Mouse (Mus musculus) spleen, adult 2 months (tissue): ENCODE results near the gene Mapre3. TPM values are rescaled to one million over a fixed set of nuclear protein-coding genes. Genes with fewer than 3 reads are reported as not detected.

Experiments
- DNase-seq, 2 experiments: peaks; one replicate each; pipeline versions ENCODE4 v3.0.0 to v3.0.0-alpha.2; 2012 to 2021; ENCODE audit warnings: low spot score in 2 of 2, low read depth in 1 of 2
- H3K27ac ChIP-seq: fragments of 200-500 bp; 2 replicates; pipeline ENCODE4 v1.5.1; 2012; ENCODE audit warnings: low read length, inconsistent platforms; ENCODE audit not compliant: insufficient read depth
- H3K27me3 ChIP-seq: fragments of 200-500 bp; 2 replicates; pipeline ENCODE4 v1.6.1; 2012; ENCODE audit warnings: mild to moderate bottlenecking, moderate library complexity, low read length, inconsistent platforms; ENCODE audit not compliant: control insufficient read depth, insufficient read depth
- H3K36me3 ChIP-seq: fragments of 200-500 bp; 2 replicates; pipeline ENCODE4 v1.6.1; 2012; ENCODE audit warnings: mild to moderate bottlenecking, low read length, inconsistent platforms; ENCODE audit not compliant: control insufficient read depth, insufficient read depth
- H3K4me1 ChIP-seq: fragments of 200-500 bp; 2 replicates; pipeline ENCODE4 v1.6.1; 2011; ENCODE audit warnings: inconsistent platforms; ENCODE audit not compliant: control insufficient read depth, insufficient read depth, insufficient read length
- H3K4me3 ChIP-seq: fragments of 200-500 bp; 2 replicates; pipeline ENCODE4 v1.5.1; 2011; ENCODE audit warnings: mild to moderate bottlenecking, inconsistent platforms; ENCODE audit not compliant: insufficient read depth, insufficient read length; ENCODE audit errors: extremely low read depth
- CTCF ChIP-seq: fragments of 200-500 bp; IDR thresholded peaks from 2 replicates; pipeline ENCODE4 v1.5.1; 2011; ENCODE audit warnings: mild to moderate bottlenecking, inconsistent platforms; ENCODE audit not compliant: insufficient read depth, insufficient read length, insufficient replicate concordance; ENCODE audit errors: extremely low read depth
- POLR2A ChIP-seq: fragments of 200-500 bp; IDR thresholded peaks from 2 replicates; pipeline ENCODE4 v1.6.1; 2011; ENCODE audit warnings: low read depth, low read length, inconsistent platforms
- WGBS: fragments of 180-500 bp; shearing (Covaris S2); methylation state at CpG from one replicate; pipeline ENCODE4 v1.1.7; 2018; 5-methylcytosine and 5-hydroxymethylcytosine counted together
- polyA plus RNA-seq: library from polyadenylated mRNA; depleted of rRNA; stranded (reverse); fragments of >200 nt; gene quantifications from 2 replicates; pipeline ENCODE4 v1.2.3, GENCODE M21; 2012; rRNA removed

Gene Mapre3
- polyA plus RNA-seq, 1 experiment, result 12.2 TPM

- no peaks in the 10 kb centered on the region for H3K36me3 ChIP-seq
- WGBS, result 45% methylated on average over 6 of the region's 6 CpGs
- no peak for DNase-seq
- peaks cover 5% of the 10 kb centered on the region; the same call in 1 of the 2 replicates for H3K4me1 ChIP-seq
- H3K4me3 ChIP-seq, result peak overlapping the region; percentile 26
- no peaks in the 10 kb centered on the region for H3K27me3 ChIP-seq
- peak overlapping the region; percentile 65; the same call in 1 of the 2 replicates for H3K27ac ChIP-seq
- no peak for TF ChIP-seq CTCF
- TF ChIP-seq POLR2A, result no peak
Measured at GRCm38 (mm10) chr5:30914849-30915248, 100.4 kb downstream of the Mapre3 start.

GRCm38 (mm10) chr5:30915456-30915855, 101.0 kb downstream of the Mapre3 start:
- no peak for DNase-seq
- WGBS, result 21% methylated on average over 9 of the region's 9 CpGs

More at GRCm38 (mm10) chr5:30915456-30915855, 101.0 kb downstream of the Mapre3 start:
- H3K27me3 ChIP-seq, result no peaks in the 10 kb centered on the region
- H3K4me3 ChIP-seq, result peak overlapping the region; percentile 29; the same call in 1 of the 2 replicates
- peaks cover 5% of the 10 kb centered on the region; the same call in 1 of the 2 replicates for H3K4me1 ChIP-seq
- peak overlapping the region; percentile 65 for H3K27ac ChIP-seq
- no peaks in the 10 kb centered on the region for H3K36me3 ChIP-seq
- no peak for TF ChIP-seq CTCF
- TF ChIP-seq POLR2A, result no peak

Other genes with a start within 250 kb of the Mapre3 start
- gene Kcnk3, start 226.5 kb upstream of the Mapre3 start, polyA plus RNA-seq, result 7.9 and 8.6 TPM in 2 replicates
- 56.6 and 78.5 TPM in 2 replicates for gene Slc35f6, start 166.7 kb upstream of the Mapre3 start, polyA plus RNA-seq
- gene Cenpa, start 147.9 kb upstream of the Mapre3 start, polyA plus RNA-seq, result 47.7 and 56.4 TPM in 2 replicates
- 0.06 and 0.15 TPM in 2 replicates for gene Dpysl5, start 103.1 kb upstream of the Mapre3 start, polyA plus RNA-seq
- gene Tmem214, start 53.4 kb downstream of the Mapre3 start, polyA plus RNA-seq, result 60.3 and 67.4 TPM in 2 replicates
- 11.6 and 16.1 TPM in 2 replicates for gene Agbl5, start 74.1 kb downstream of the Mapre3 start, polyA plus RNA-seq
- gene Ost4, start 93.1 kb downstream of the Mapre3 start, polyA plus RNA-seq, result 143 and 161 TPM in 2 replicates
- gene Emilin1, start 98.8 kb downstream of the Mapre3 start, polyA plus RNA-seq, result 83.9 and 104 TPM in 2 replicates
- gene Khk, start 106.8 kb downstream of the Mapre3 start, polyA plus RNA-seq, result 28.0 and 30.2 TPM in 2 replicates
- 0.47 and 0.76 TPM in 2 replicates for gene Cgref1, start 130.9 kb downstream of the Mapre3 start, polyA plus RNA-seq
- 227 and 270 TPM in 2 replicates for gene Preb, start 145.7 kb downstream of the Mapre3 start, polyA plus RNA-seq
- 0.29 and 0.34 TPM in 2 replicates for gene Tcf23, start 154.0 kb downstream of the Mapre3 start, polyA plus RNA-seq
- gene Atraid, start 233.7 kb downstream of the Mapre3 start, polyA plus RNA-seq, result 43.9 and 53.5 TPM in 2 replicates
- gene Slc5a6, start 234.3 kb downstream of the Mapre3 start, polyA plus RNA-seq, result 16.0 and 16.3 TPM in 2 replicates
- gene Cad, start 240.1 kb downstream of the Mapre3 start, polyA plus RNA-seq, result 44.0 and 52.5 TPM in 2 replicates